Mouse (Mus musculus) liver, embryonic 16.5 days (tissue): ENCODE data around the gene Serpinf1. TPM values are rescaled to one million over a fixed set of nuclear protein-coding genes. Genes with fewer than 3 reads are reported as not detected.
A peak's percentile ranks its signal among the peaks of the same experiment; 100 is the strongest.
"Not testable (repeated sequence)": the region's sequence is repeated elsewhere in the genome, so short reads cannot be mapped to it uniquely, and the experiment has no call there.

Experiments
- ATAC-seq: fragments of 200-750 bp; cut with Nextera tagmentation; 2 replicates; pipeline ENCODE4 v1.8.0; 2017; ENCODE audit warnings: low read depth, mild to moderate bottlenecking, moderate number of reproducible peaks, moderate library complexity
- H3K27ac ChIP-seq: fragments of 300-500 bp; sonication (generic); 2 replicates; pipeline ENCODE4 v1.5.1; 2014; ENCODE audit warnings: mild to moderate bottlenecking, low read length
- H3K27me3 ChIP-seq: fragments of 300-500 bp; sonication (generic); 2 replicates; pipeline ENCODE4 v1.6.1; 2014; ENCODE audit warnings: low read depth, low read length, mixed read lengths; ENCODE audit not compliant: control insufficient read depth, insufficient read depth
- H3K36me3 ChIP-seq: fragments of 300-500 bp; sonication (generic); 2 replicates; pipeline ENCODE4 v1.6.1; 2014; ENCODE audit warnings: mild to moderate bottlenecking; ENCODE audit not compliant: control insufficient read depth, insufficient read depth
- H3K4me1 ChIP-seq: fragments of 300-500 bp; sonication (generic); 2 replicates; pipeline ENCODE4 v1.6.1; 2014; ENCODE audit warnings: low read depth, low read length, mixed read lengths; ENCODE audit not compliant: control insufficient read depth
- H3K4me2 ChIP-seq: fragments of 300-500 bp; sonication (generic); 2 replicates; pipeline ENCODE4 v1.6.1; 2014; ENCODE audit warnings: low read depth, low read length, mixed read lengths
- H3K4me3 ChIP-seq: fragments of 300-500 bp; sonication (generic); 2 replicates; pipeline ENCODE4 v1.5.1; 2014; ENCODE audit warnings: low read depth, mild to moderate bottlenecking, low read length
- H3K9ac ChIP-seq: fragments of 300-500 bp; sonication (generic); 2 replicates; pipeline ENCODE4 v1.6.1; 2014; ENCODE audit warnings: low read depth, low read length
- H3K9me3 ChIP-seq: fragments of 300-500 bp; sonication (generic); replicated peaks from 2 replicates; pipeline ENCODE4 v1.6.1; 2016; ENCODE audit warnings: low read length; ENCODE audit not compliant: control insufficient read depth
- WGBS: fragments of 180-500 bp; shearing (Covaris S2); extraction: QIAGEN DNeasy Blood & Tissue Kit; methylation state at CpG from one replicate; pipeline ENCODE4 v1.1.7; 2014; ENCODE audit not compliant: insufficient replicate concordance; 5-methylcytosine and 5-hydroxymethylcytosine counted together
- polyA plus RNA-seq: library from polyadenylated mRNA; unstranded; fragments of >200 nt; fragmentation: Nextera tagmentation; extraction: Ambion mirVana; gene quantifications from 2 replicates; pipeline ENCODE4 v1.2.1, GENCODE M21; 2015

Serpinf1 gene
- polyA plus RNA-seq, 1 experiment from 2014 or later, result 402 TPM

GRCm38 (mm10) chr11:75406104-75406503 lies 16.4 kb downstream of the Serpinf1 start:
- WGBS, result 71% methylated on average over 4 of the region's 4 CpGs
- H3K27me3 ChIP-seq, result no peaks in the 10 kb centered on the region
- H3K9ac ChIP-seq, result no peak overlapping the region
- H3K4me3 ChIP-seq, result no peak overlapping the region
- H3K27ac ChIP-seq, result no peak overlapping the region
- H3K4me1 ChIP-seq, result no peaks in the 10 kb centered on the region; the same call in 1 of the 2 replicates
- H3K9me3 ChIP-seq, result no peaks in the 10 kb centered on the region
- no peak overlapping the region for H3K4me2 ChIP-seq
- no peaks in the 10 kb centered on the region for H3K36me3 ChIP-seq
- ATAC-seq, result no peak

DNA sequence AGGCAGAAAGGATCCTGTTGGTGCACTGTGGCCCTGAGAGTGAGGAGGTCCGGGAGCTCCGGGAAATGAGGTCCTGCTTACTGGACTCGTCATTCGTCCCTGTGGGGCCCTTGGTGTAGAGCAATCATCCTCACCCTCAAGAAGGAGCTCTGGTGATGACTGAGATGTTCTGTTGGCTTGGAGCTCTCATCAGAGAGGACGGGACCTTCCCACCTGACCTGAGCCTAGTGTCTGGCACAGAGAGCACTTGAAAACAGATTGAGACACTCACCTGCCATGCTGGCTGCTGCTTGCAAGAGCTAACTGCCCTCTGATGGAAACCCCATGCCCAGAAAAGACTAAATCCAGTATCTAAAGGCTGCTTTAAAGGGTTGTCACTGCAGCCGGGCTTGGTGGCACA lies 17.7 kb downstream of the Serpinf1 start:
- Histone ChIP-seq H3K9me3 (no peaks in the 10 kb centered on the region), H3K4me2 (no peak overlapping the region), H3K9ac (no peak overlapping the region), H3K27me3 (no peaks in the 10 kb centered on the region), H3K36me3 (no peaks in the 10 kb centered on the region), H3K27ac (no peak overlapping the region), H3K4me1 (no peaks in the 10 kb centered on the region; the same call in 1 of the 2 replicates), H3K4me3 (no peak overlapping the region)
- WGBS, result 73% methylated on average over 6 of the region's 6 CpGs
- ATAC-seq, result no peak

GRCm38 (mm10) chr11:75403301-75404052 lies 19.0 kb downstream of the Serpinf1 start:
- Histone ChIP-seq H3K4me3 (no peak overlapping the region), H3K9me3 (no peaks in the 10 kb centered on the region), H3K4me2 (no peak overlapping the region), H3K4me1 (no peaks in the 10 kb centered on the region; the same call in 1 of the 2 replicates), H3K27me3 (no peaks in the 10 kb centered on the region), H3K36me3 (no peaks in the 10 kb centered on the region), H3K9ac (no peak overlapping the region), H3K27ac (no peak overlapping the region)
- no peak for ATAC-seq
- 68% methylated on average over 6 of the region's 6 CpGs for WGBS

- Histone ChIP-seq H3K4me1 (no peaks in the 10 kb centered on the region; the same call in 1 of the 2 replicates), H3K27me3 (no peaks in the 10 kb centered on the region), H3K9ac (no peak overlapping the region), H3K9me3 (no peaks in the 10 kb centered on the region), H3K36me3 (no peaks in the 10 kb centered on the region), H3K4me2 (no peak overlapping the region), H3K27ac (no peak overlapping the region), H3K4me3 (no peak overlapping the region)
- peak; percentile 67 for ATAC-seq
- 56% methylated on average over 5 of the region's 5 CpGs for WGBS
Measured at GRCm38 (mm10) chr11:75402271-75402690, 20.2 kb downstream of the Serpinf1 start.

- H3K4me1 ChIP-seq, result no peaks in the 10 kb centered on the region; the same call in 1 of the 2 replicates
- WGBS, result 72% methylated on average over 9 of the region's 9 CpGs
- H3K27ac ChIP-seq, result no peak overlapping the region
- H3K36me3 ChIP-seq, result no peaks in the 10 kb centered on the region
- H3K9me3 ChIP-seq, result no peaks in the 10 kb centered on the region
- H3K4me3 ChIP-seq, result no peak overlapping the region
- no peak overlapping the region for H3K4me2 ChIP-seq
- ATAC-seq, result no peak
- H3K27me3 ChIP-seq, result no peaks in the 10 kb centered on the region
- H3K9ac ChIP-seq, result no peak overlapping the region
Measured at GRCm38 (mm10) chr11:75400099-75400498, 22.4 kb downstream of the Serpinf1 start.

DNA sequence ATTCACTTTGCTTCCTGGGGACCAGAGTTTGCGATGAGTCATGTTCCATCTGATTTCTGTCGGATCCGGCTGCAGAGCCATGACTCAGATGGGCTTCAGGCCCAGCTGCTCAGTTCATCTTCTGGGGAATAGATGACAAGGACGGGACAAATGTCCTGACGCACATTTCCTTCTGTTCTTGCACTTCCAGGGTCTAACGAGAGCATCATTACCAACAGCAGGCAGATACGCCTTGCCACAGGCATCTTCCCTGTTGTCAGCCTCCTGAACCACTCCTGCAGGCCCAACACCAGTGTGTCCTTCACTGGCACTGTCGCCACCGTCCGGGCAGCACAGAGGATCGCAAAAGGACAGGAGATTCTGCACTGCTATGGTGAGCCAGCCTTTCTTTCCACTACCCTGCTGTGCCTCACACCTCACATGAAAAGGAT lies 23.1 kb downstream of the Serpinf1 start:
- Histone ChIP-seq H3K9ac (no peak overlapping the region), H3K27me3 (no peaks in the 10 kb centered on the region), H3K4me3 (no peak overlapping the region), H3K27ac (no peak overlapping the region), H3K4me1 (no peaks in the 10 kb centered on the region; the same call in 1 of the 2 replicates), H3K4me2 (no peak overlapping the region), H3K9me3 (no peaks in the 10 kb centered on the region), H3K36me3 (no peaks in the 10 kb centered on the region)
- no peak for ATAC-seq
- 71% methylated on average over 11 of the region's 11 CpGs for WGBS

DNA sequence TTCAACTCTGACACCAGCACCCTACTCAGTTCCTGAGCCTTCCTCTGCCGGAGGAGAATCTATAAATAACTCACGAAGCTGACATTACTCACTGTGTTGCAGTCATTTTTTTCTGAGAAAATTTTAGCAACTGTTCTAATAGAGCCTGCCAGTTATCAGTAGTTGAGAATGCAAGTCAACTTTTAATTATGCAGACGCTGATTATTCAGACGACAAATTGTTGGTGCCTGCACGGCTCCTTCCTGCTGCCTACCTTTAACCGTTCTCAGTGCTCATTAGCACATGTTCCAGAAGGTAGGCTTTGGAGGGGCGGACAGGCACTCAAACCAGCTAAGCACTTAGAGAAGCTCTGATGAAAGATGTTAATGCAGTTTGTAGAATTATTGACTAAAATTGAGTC lies 25.0 kb downstream of the Serpinf1 start:
- H3K27ac ChIP-seq, result no peak overlapping the region
- H3K4me3 ChIP-seq, result no peak overlapping the region
- H3K4me1 ChIP-seq, result no peaks in the 10 kb centered on the region; the same call in 1 of the 2 replicates
- H3K27me3 ChIP-seq, result no peaks in the 10 kb centered on the region
- no peak overlapping the region for H3K9ac ChIP-seq
- no peak for ATAC-seq
- 55% methylated on average over 7 of the region's 7 CpGs for WGBS
- H3K4me2 ChIP-seq, result no peak overlapping the region
- H3K9me3 ChIP-seq, result no peaks in the 10 kb centered on the region
- H3K36me3 ChIP-seq, result no peaks in the 10 kb centered on the region

- no peak overlapping the region for H3K27ac ChIP-seq
- ATAC-seq, result no peak
- H3K36me3 ChIP-seq, result no peaks in the 10 kb centered on the region
- no peaks in the 10 kb centered on the region for H3K9me3 ChIP-seq
- no peak overlapping the region for H3K9ac ChIP-seq
- no peaks in the 10 kb centered on the region for H3K27me3 ChIP-seq
- no peak overlapping the region for H3K4me2 ChIP-seq
- no peak overlapping the region for H3K4me3 ChIP-seq
- no peaks in the 10 kb centered on the region for H3K4me1 ChIP-seq
- 38% methylated on average over 1 of the region's 1 CpGs for WGBS
Measured at GRCm38 (mm10) chr11:75395611-75396010, 26.9 kb downstream of the Serpinf1 start.

DNA sequence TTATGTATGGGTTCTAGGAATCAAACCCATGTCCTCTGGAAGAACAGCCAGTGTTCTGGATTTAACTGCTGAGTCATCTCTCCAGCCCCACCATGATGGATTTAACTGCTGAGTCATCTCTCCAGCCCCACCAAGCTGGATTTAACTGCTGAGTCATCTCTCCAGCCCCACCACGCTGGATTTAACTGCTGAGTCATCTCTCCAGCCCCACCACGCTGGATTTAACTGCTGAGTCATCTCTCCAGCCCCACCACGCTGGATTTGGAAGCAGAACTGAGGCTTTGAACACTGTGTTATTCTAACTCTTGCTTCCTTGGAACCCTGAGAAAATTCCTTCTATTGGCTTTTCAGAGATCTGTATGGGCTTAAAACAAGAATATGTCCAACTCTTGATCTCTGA lies 39.0 kb downstream of the Serpinf1 start:
- not testable (repeated sequence) for H3K9ac ChIP-seq, ATAC-seq, H3K9me3 ChIP-seq, H3K27ac ChIP-seq, H3K36me3 ChIP-seq, H3K27me3 ChIP-seq, H3K4me2 ChIP-seq, H3K4me3 ChIP-seq, H3K4me1 ChIP-seq
- WGBS, result 18% methylated on average over 3 of the region's 3 CpGs
